Mouse (Mus musculus): ENCODE data around the gene Olfr1555-ps1. TPM values are rescaled to one million over a fixed set of nuclear protein-coding genes. Genes with fewer than 3 reads are reported as not detected.
"Not testable (repeated sequence)": the region's sequence is repeated elsewhere in the genome, so short reads cannot be mapped to it uniquely, and the experiment has no call there.

Gene Olfr1555-ps1
- total RNA-seq (2014; rRNA removed) (not detected in 2 replicates), polyA plus RNA-seq (2012; rRNA removed) (not detected in 2 replicates)

- H3K27ac ChIP-seq (replicated peaks; ENCODE audit: insufficient read depth, low read depth, low read length); H3K9ac ChIP-seq (ENCODE audit: low read depth, low read length); H3K79me2 ChIP-seq (ENCODE audit: control insufficient read depth, insufficient read depth, low read length); H3K36me3 ChIP-seq (ENCODE audit: control insufficient read depth, insufficient read depth, low read length); H3K27me3 ChIP-seq (ENCODE audit: control insufficient read depth, insufficient read depth, low read length); DNase-seq (ENCODE audit: extremely low read depth, low read depth, low spot score); H3K4me3 ChIP-seq (ENCODE audit: insufficient read depth, low read depth, low read length); H3K4me1 ChIP-seq (ENCODE audit: control insufficient read depth, insufficient read depth, low read length): not testable (repeated sequence)
- 37% methylated on average over 1 of the region's 1 CpGs for WGBS
Measured at GRCm38 (mm10) chr19:12170062-12170599, at the start of gene Olfr1555-ps1. Gene Olfr1555-ps1, minus strand, starts transcription at chr19:12170112.

DNA sequence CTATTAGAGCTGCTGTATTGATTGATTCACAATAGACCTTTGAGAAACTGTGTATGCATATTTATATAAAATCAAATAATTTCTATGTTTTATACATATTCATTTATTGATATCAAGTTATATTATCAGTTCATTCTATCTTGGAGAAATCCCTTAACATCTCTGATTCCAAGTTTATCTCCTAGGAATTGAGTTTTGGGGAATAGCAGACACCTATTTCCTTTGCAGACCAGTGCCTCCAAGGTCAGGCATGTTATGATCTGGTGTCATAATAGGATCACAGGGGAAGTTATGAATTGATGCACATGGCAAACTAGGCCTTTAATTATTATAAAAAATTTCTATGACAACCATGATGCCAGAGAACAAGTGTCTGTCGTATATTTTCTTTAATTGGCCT lies 30.4 kb upstream of the Olfr1555-ps1 start, which contains the start of gene Olfr1431:
Olfr1431 (plus strand) TSS at position 301 of the 400 bp plus-strand sequence.
- DNase-seq (ENCODE audit: extremely low read depth, low read depth, low spot score): no peak
- Histone ChIP-seq H3K27me3 (ENCODE audit: control insufficient read depth, insufficient read depth, low read length) (no peaks in the 10 kb centered on the region), H3K79me2 (ENCODE audit: control insufficient read depth, insufficient read depth, low read length) (no peaks in the 10 kb centered on the region), H3K9ac (ENCODE audit: low read depth, low read length) (no peak within 1 kb of the TSS), H3K27ac (replicated peaks; ENCODE audit: insufficient read depth, low read depth, low read length) (no peak within 1 kb of the TSS), H3K4me3 (ENCODE audit: insufficient read depth, low read depth, low read length) (no peak within 1 kb of the TSS), H3K36me3 (ENCODE audit: control insufficient read depth, insufficient read depth, low read length) (no peaks in the 10 kb centered on the region), H3K4me1 (ENCODE audit: control insufficient read depth, insufficient read depth, low read length) (no peaks in the 10 kb centered on the region)
- TF ChIP-seq POLR2A (IDR thresholded peaks at IDR 0.05; ENCODE audit: extremely low read depth, insufficient read depth, low read length) (no peak), CTCF (IDR thresholded peaks at IDR 0.05; ENCODE audit: low read depth, low read length) (no peak)
- 73% methylated on average over 1 of the region's 1 CpGs for WGBS

GRCm38 (mm10) chr19:12199076-12199475 lies 29.2 kb upstream of the Olfr1555-ps1 start:
- not testable (repeated sequence) for H3K36me3 ChIP-seq (ENCODE audit: control insufficient read depth, insufficient read depth, low read length); H3K9ac ChIP-seq (ENCODE audit: low read depth, low read length); H3K27me3 ChIP-seq (ENCODE audit: control insufficient read depth, insufficient read depth, low read length); H3K4me3 ChIP-seq (ENCODE audit: insufficient read depth, low read depth, low read length); DNase-seq (ENCODE audit: extremely low read depth, low read depth, low spot score); H3K79me2 ChIP-seq (ENCODE audit: control insufficient read depth, insufficient read depth, low read length); H3K27ac ChIP-seq (replicated peaks; ENCODE audit: insufficient read depth, low read depth, low read length); H3K4me1 ChIP-seq (ENCODE audit: control insufficient read depth, insufficient read depth, low read length)
- 83% methylated on average over 4 of the region's 4 CpGs for WGBS

DNA sequence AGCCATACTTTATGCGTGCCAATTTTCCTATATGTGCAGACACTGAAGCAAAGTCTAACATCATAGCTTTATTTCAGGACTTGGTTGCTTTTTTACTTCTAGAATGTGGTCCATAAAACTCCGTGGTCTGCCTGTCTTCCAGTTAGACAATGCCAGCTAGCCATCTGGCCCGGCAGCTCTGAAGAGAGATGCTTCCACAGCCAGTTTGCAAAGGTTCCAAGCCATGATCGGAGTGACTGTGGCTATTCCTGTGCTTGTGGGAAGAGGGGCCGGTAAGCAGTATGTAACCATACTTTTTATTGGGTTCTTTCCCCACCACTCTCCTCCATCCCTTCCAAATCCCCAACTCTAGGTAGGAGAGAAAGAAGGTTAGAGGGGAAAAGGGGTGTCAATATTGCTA lies 5.5 kb upstream of the Olfr1555-ps1 start:
- H3K79me2 ChIP-seq (ENCODE audit: control insufficient read depth, insufficient read depth, low read length); H3K36me3 ChIP-seq (ENCODE audit: control insufficient read depth, insufficient read depth, low read length); H3K27me3 ChIP-seq (ENCODE audit: control insufficient read depth, insufficient read depth, low read length); DNase-seq (ENCODE audit: extremely low read depth, low read depth, low spot score); H3K4me3 ChIP-seq (ENCODE audit: insufficient read depth, low read depth, low read length); H3K27ac ChIP-seq (replicated peaks; ENCODE audit: insufficient read depth, low read depth, low read length); H3K4me1 ChIP-seq (ENCODE audit: control insufficient read depth, insufficient read depth, low read length); H3K9ac ChIP-seq (ENCODE audit: low read depth, low read length): not testable (repeated sequence)
- 69% methylated on average over 5 of the region's 5 CpGs for whole genome bisulfite sequencing

DNA sequence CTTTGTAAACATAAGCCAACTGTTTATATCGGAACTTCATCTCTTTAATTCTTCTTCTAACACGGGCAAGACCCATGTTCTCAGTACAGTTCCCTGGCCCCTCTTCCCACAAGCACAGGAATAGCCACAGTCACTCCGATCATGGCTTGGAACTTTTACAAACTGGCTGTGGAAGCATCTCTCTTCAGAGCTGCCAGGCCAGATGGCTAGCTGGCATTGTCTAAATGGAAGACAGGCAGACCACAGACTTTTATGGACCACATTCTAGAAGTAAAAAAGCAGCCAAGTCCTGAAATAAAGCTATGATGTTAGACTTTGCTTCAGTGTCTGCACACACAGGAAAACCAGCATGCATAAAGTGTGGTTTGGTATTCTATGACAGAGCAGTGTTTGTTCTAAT lies 24.5 kb downstream of the Olfr1555-ps1 start:
- no peak overlapping the region for H3K9ac ChIP-seq (ENCODE audit: low read depth, low read length)
- H3K27me3 ChIP-seq (ENCODE audit: control insufficient read depth, insufficient read depth, low read length): no peaks in the 10 kb centered on the region
- DNase-seq (ENCODE audit: extremely low read depth, low read depth, low spot score): no peak
- TF ChIP-seq POLR2A (IDR thresholded peaks at IDR 0.05; ENCODE audit: extremely low read depth, insufficient read depth, low read length): no peak
- TF ChIP-seq CTCF (IDR thresholded peaks at IDR 0.05; ENCODE audit: low read depth, low read length): no peak
- H3K4me3 ChIP-seq (ENCODE audit: insufficient read depth, low read depth, low read length): no peak overlapping the region
- H3K4me1 ChIP-seq (ENCODE audit: control insufficient read depth, insufficient read depth, low read length): no peaks in the 10 kb centered on the region
- WGBS: 89% methylated on average over 3 of the region's 3 CpGs
- H3K36me3 ChIP-seq (ENCODE audit: control insufficient read depth, insufficient read depth, low read length): no peaks in the 10 kb centered on the region
- no peak overlapping the region for H3K27ac ChIP-seq (replicated peaks; ENCODE audit: insufficient read depth, low read depth, low read length)
- H3K79me2 ChIP-seq (ENCODE audit: control insufficient read depth, insufficient read depth, low read length): no peaks in the 10 kb centered on the region

GRCm38 (mm10) chr19:12143356-12143755 lies 26.6 kb downstream of the Olfr1555-ps1 start:
- no peaks in the 10 kb centered on the region for H3K36me3 ChIP-seq (ENCODE audit: control insufficient read depth, insufficient read depth, low read length)
- TF ChIP-seq POLR2A (IDR thresholded peaks at IDR 0.05; ENCODE audit: extremely low read depth, insufficient read depth, low read length) (no peak), CTCF (IDR thresholded peaks at IDR 0.05; ENCODE audit: low read depth, low read length) (no peak)
- H3K9ac ChIP-seq (ENCODE audit: low read depth, low read length): no peak overlapping the region
- no peak for DNase-seq (ENCODE audit: extremely low read depth, low read depth, low spot score)
- H3K4me1 ChIP-seq (ENCODE audit: control insufficient read depth, insufficient read depth, low read length): no peaks in the 10 kb centered on the region
- H3K79me2 ChIP-seq (ENCODE audit: control insufficient read depth, insufficient read depth, low read length): no peaks in the 10 kb centered on the region
- no peak overlapping the region for H3K4me3 ChIP-seq (ENCODE audit: insufficient read depth, low read depth, low read length)
- H3K27me3 ChIP-seq (ENCODE audit: control insufficient read depth, insufficient read depth, low read length): no peaks in the 10 kb centered on the region
- no peak overlapping the region for H3K27ac ChIP-seq (replicated peaks; ENCODE audit: insufficient read depth, low read depth, low read length)
- 64% methylated on average over 1 of the region's 1 CpGs for WGBS

Measured in liver, adult 2 months (tissue).